Mouse (Mus musculus): Measurements from ENCODE around the gene Ankrd12. TPM values are rescaled to one million over a fixed set of nuclear protein-coding genes. Genes with fewer than 3 reads are reported as not detected.

The Ankrd12 gene
- total and polyA plus RNA-seq, 2 experiments from 2014 or later: 63.4 to 229 TPM

- no peaks in the 10 kb centered on the region for H3K9me3 ChIP-seq (ENCODE audit: low read length)
- H3K4me3 ChIP-seq (ENCODE audit: low read depth, low read length): no peak overlapping the region
- H3K9ac ChIP-seq (replicated peaks; ENCODE audit: low read length, poor library complexity, severe bottlenecking): no peak overlapping the region
- ATAC-seq (ENCODE audit: low FRiP score): no peak
- TF ChIP-seq CTCF (IDR thresholded peaks at IDR 0.05): no peak
- no peak overlapping the region for H3K4me2 ChIP-seq (ENCODE audit: low read depth, low read length, poor library complexity, severe bottlenecking)
- no peaks in the 10 kb centered on the region for H3K4me1 ChIP-seq (ENCODE audit: insufficient read depth, low read length)
- no peak overlapping the region for H3K27ac ChIP-seq (ENCODE audit: low read depth, low read length)
- 0 out of 2 replicates have a peak, but pooled peaks cover 3% of the 10 kb centered on the region for H3K36me3 ChIP-seq (ENCODE audit: insufficient read depth, low read length)
- no peaks in the 10 kb centered on the region for H3K27me3 ChIP-seq (ENCODE audit: insufficient read depth, low read length)
- 90% methylated on average over 2 of the region's 2 CpGs for WGBS
- no peak for DNase-seq (ENCODE audit: low spot score)
These were observed 15.2 kb upstream of the Ankrd12 start for GRCm38 (mm10) chr17:66092065-66092464.

- ATAC-seq (ENCODE audit: low FRiP score) (no peak), DNase-seq (ENCODE audit: low spot score) (no peak)
- no peak for TF ChIP-seq CTCF (IDR thresholded peaks at IDR 0.05)
- H3K9me3 ChIP-seq (ENCODE audit: low read length): no peaks in the 10 kb centered on the region
- H3K27ac ChIP-seq (ENCODE audit: low read depth, low read length): no peak overlapping the region
- H3K4me2 ChIP-seq (ENCODE audit: low read depth, low read length, poor library complexity, severe bottlenecking): no peak overlapping the region
- no peaks in the 10 kb centered on the region for H3K4me1 ChIP-seq (ENCODE audit: insufficient read depth, low read length)
- peaks cover 6% of the 10 kb centered on the region; the same call in 1 of the 2 replicates for H3K36me3 ChIP-seq (ENCODE audit: insufficient read depth, low read length)
- no peak overlapping the region for H3K9ac ChIP-seq (replicated peaks; ENCODE audit: low read length, poor library complexity, severe bottlenecking)
- 95% methylated on average over 2 of the region's 2 CpGs for WGBS
- H3K4me3 ChIP-seq (ENCODE audit: low read depth, low read length): no peak overlapping the region
- H3K27me3 ChIP-seq (ENCODE audit: insufficient read depth, low read length): no peaks in the 10 kb centered on the region
These were observed 14.5 kb upstream of the Ankrd12 start for GRCm38 (mm10) chr17:66091392-66091791.

GRCm38 (mm10) chr17:66090251-66090650, 13.4 kb upstream of the Ankrd12 start:
- H3K36me3 ChIP-seq (ENCODE audit: insufficient read depth, low read length): peaks cover 13% of the 10 kb centered on the region
- no peak overlapping the region for H3K27ac ChIP-seq (ENCODE audit: low read depth, low read length)
- no peak overlapping the region for H3K9ac ChIP-seq (replicated peaks; ENCODE audit: low read length, poor library complexity, severe bottlenecking)
- H3K9me3 ChIP-seq (ENCODE audit: low read length): no peaks in the 10 kb centered on the region
- H3K4me2 ChIP-seq (ENCODE audit: low read depth, low read length, poor library complexity, severe bottlenecking): no peak overlapping the region
- no peak for TF ChIP-seq CTCF (IDR thresholded peaks at IDR 0.05)
- no peaks in the 10 kb centered on the region for H3K4me1 ChIP-seq (ENCODE audit: insufficient read depth, low read length)
- H3K4me3 ChIP-seq (ENCODE audit: low read depth, low read length): no peak overlapping the region
- ATAC-seq (ENCODE audit: low FRiP score): no peak
- H3K27me3 ChIP-seq (ENCODE audit: insufficient read depth, low read length): no peaks in the 10 kb centered on the region
- DNase-seq (ENCODE audit: low spot score): no peak

- DNase-seq (ENCODE audit: low spot score) (no peak), ATAC-seq (ENCODE audit: low FRiP score) (no peak)
- H3K27me3 ChIP-seq (ENCODE audit: insufficient read depth, low read length): no peaks in the 10 kb centered on the region
- no peak for TF ChIP-seq CTCF (IDR thresholded peaks at IDR 0.05)
- 96% methylated on average over 1 of the region's 1 CpGs for WGBS
- no peak overlapping the region for H3K9ac ChIP-seq (replicated peaks; ENCODE audit: low read length, poor library complexity, severe bottlenecking)
- no peaks in the 10 kb centered on the region for H3K4me1 ChIP-seq (ENCODE audit: insufficient read depth, low read length)
- H3K4me2 ChIP-seq (ENCODE audit: low read depth, low read length, poor library complexity, severe bottlenecking): no peak overlapping the region
- H3K9me3 ChIP-seq (ENCODE audit: low read length): no peaks in the 10 kb centered on the region
- peaks cover 20% of the 10 kb centered on the region for H3K36me3 ChIP-seq (ENCODE audit: insufficient read depth, low read length)
- H3K4me3 ChIP-seq (ENCODE audit: low read depth, low read length): no peak overlapping the region
- H3K27ac ChIP-seq (ENCODE audit: low read depth, low read length): no peak overlapping the region
These were observed 8.1 kb upstream of the Ankrd12 start for GRCm38 (mm10) chr17:66085038-66085437.

- Histone ChIP-seq H3K27ac (ENCODE audit: low read depth, low read length) (no peak overlapping the region), H3K9me3 (ENCODE audit: low read length) (no peaks in the 10 kb centered on the region), H3K4me3 (ENCODE audit: low read depth, low read length) (no peak overlapping the region), H3K4me2 (ENCODE audit: low read depth, low read length, poor library complexity, severe bottlenecking) (no peak overlapping the region), H3K4me1 (ENCODE audit: insufficient read depth, low read length) (no peaks in the 10 kb centered on the region), H3K36me3 (ENCODE audit: insufficient read depth, low read length) (peaks cover 20% of the 10 kb centered on the region), H3K9ac (replicated peaks; ENCODE audit: low read length, poor library complexity, severe bottlenecking) (no peak overlapping the region), H3K27me3 (ENCODE audit: insufficient read depth, low read length) (no peaks in the 10 kb centered on the region)
- TF ChIP-seq CTCF (IDR thresholded peaks at IDR 0.05): 0 out of 2 replicates have a peak, but pooled peaks have one; percentile 12
- no peak for ATAC-seq (ENCODE audit: low FRiP score)
- WGBS: 83% methylated on average over 1 of the region's 1 CpGs
- no peak for DNase-seq (ENCODE audit: low spot score)
These were observed 7.6 kb upstream of the Ankrd12 start for GRCm38 (mm10) chr17:66084486-66084885.

- peak overlapping the region; percentile 67 for H3K4me2 ChIP-seq (ENCODE audit: low read depth, low read length, poor library complexity, severe bottlenecking)
- peaks cover 6% of the 10 kb centered on the region; the same call in 1 of the 2 replicates for H3K36me3 ChIP-seq (ENCODE audit: insufficient read depth, low read length)
- no peaks in the 10 kb centered on the region for H3K27me3 ChIP-seq (ENCODE audit: insufficient read depth, low read length)
- no peak for TF ChIP-seq CTCF (IDR thresholded peaks at IDR 0.05)
- H3K4me3 ChIP-seq (ENCODE audit: low read depth, low read length): peak overlapping the region; percentile 90
- peaks cover 7% of the 10 kb centered on the region for H3K4me1 ChIP-seq (ENCODE audit: insufficient read depth, low read length)
- ATAC-seq (ENCODE audit: low FRiP score): peak; percentile 69
- peak overlapping the region; percentile 94 for H3K9ac ChIP-seq (replicated peaks; ENCODE audit: low read length, poor library complexity, severe bottlenecking)
- DNase-seq (ENCODE audit: low spot score): peak; percentile 8
- H3K27ac ChIP-seq (ENCODE audit: low read depth, low read length): peak overlapping the region; percentile 99
- H3K9me3 ChIP-seq (ENCODE audit: low read length): no peaks in the 10 kb centered on the region
- 2% methylated on average over 21 of the region's 23 CpGs for WGBS
These were observed 555 bp upstream of the Ankrd12 start for GRCm38 (mm10) chr17:66077437-66077850.

Data from midbrain, postnatal 0 days (tissue).